Mouse (Mus musculus) brain, embryonic 18.5 days (tissue): ENCODE measurements around the gene Tlr6.

Experiments used
- DNase-seq: peaks from one replicate; pipeline ENCODE4 v3.0.0-alpha.2; 2012; ENCODE audit warnings: low read depth, low spot score

The Tlr6 gene

DNA sequence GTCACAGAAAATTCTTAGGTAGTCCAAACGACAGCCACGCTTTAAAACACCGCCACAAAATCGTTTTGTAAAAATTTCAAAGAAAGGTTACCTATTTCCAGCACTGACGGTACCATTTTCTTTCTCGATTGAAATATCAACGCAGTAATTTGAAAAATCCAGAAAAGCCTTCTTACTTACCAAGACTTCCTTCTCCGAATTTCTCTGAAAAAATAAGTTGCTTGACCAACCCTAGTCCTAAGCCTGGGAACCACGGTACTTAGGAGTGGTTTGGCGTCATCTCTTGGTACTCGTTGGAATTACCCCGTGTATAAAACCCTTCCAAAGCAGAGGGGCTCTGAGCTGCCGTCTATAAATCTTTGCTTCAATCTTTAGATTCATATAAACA is at the start of gene Tlr6:
Gene Tlr6, minus strand, starts transcription at position 255 of the 388 bp plus-strand sequence.
- DNase-seq = no peak

GRCm38 (mm10) chr5:65006011-65006491 is 46.2 kb upstream of the Tlr6 start:
- no peak for DNase-seq

- DNase-seq = no peak
Measured at GRCm38 (mm10) chr5:65005251-65005650, 45.4 kb upstream of the Tlr6 start.

GRCm38 (mm10) chr5:65003946-65004535 is 44.1 kb upstream of the Tlr6 start:
- DNase-seq = no peak

DNA sequence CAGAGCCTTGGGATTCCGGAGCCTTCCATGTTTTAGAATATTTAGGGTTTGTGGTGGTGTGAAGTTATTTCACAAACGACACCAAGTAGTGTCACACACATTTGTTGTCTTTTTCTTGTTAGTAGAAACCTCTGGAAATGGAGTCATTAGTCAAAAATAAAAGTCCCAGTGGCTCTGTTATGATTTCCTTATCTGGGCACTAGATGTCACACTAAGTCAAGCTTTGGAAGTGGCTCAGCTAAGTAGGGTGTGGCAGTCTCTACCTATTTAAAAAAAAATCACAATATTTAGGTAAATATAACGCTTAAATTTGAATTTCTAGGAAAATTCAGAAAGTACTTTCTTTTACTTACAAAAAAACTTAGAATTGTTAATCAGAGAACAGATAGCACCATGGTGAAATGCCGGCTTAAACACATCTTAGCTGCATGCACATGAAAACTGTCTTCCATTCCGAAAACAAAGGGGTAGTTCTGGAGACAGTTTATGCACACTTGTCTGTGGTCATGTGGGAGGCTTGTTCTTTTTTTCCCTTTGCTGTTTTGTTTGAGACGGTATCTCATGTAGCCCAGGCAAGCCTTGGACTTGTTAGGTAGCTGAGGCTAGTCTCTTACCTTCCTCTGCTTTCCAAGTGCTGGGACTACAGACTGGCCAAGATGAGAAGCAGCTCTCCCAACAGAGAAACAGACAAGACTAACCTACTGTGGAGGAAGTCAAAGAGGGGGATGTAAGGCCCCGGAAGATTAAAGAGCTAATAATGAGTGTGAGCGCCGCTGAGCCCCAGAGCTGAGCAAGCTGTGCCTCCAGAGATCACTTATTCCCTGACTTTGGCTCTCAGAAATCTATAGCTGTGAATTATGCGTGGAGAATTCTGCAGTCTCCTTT is 43.3 kb upstream of the Tlr6 start:
- DNase-seq = no peak

DNA sequence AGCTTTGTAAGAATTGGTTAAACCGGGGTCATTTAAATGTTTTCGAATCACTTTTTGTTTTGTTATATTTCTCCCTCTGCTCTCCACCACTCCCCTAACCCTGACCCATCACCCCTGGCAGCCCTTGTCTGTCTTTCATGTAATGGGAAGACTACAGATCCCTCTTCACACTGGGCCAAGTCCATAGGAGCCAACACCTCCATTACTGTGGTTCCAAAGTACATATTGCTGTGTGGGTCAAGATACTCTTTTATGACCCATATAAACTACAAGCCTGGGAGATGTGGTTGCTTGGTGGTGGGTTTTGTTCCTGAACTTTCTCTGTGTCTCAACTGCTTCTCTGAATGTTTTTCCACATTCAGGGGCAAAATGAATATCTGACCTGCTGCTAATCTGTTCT is 35.5 kb upstream of the Tlr6 start:
- DNase-seq = no peak

- no peak for DNase-seq
Measured at GRCm38 (mm10) chr5:64992540-64992939, 32.6 kb upstream of the Tlr6 start.

- DNase-seq = no peak
Measured at GRCm38 (mm10) chr5:64989940-64990339, 30.0 kb upstream of the Tlr6 start.

GRCm38 (mm10) chr5:64985971-64986370 is 26.1 kb upstream of the Tlr6 start:
- no peak for DNase-seq

- DNase-seq = no peak
Measured at GRCm38 (mm10) chr5:64977128-64977527, 17.2 kb upstream of the Tlr6 start.

GRCm38 (mm10) chr5:64975121-64975520 is 15.2 kb upstream of the Tlr6 start:
- DNase-seq = no peak

GRCm38 (mm10) chr5:64969861-64970771 is 10.2 kb upstream of the Tlr6 start, which contains the start of gene Fam114a1:
Gene Fam114a1 (plus strand): TSS chr5:64970071.
- no peak for DNase-seq

DNA sequence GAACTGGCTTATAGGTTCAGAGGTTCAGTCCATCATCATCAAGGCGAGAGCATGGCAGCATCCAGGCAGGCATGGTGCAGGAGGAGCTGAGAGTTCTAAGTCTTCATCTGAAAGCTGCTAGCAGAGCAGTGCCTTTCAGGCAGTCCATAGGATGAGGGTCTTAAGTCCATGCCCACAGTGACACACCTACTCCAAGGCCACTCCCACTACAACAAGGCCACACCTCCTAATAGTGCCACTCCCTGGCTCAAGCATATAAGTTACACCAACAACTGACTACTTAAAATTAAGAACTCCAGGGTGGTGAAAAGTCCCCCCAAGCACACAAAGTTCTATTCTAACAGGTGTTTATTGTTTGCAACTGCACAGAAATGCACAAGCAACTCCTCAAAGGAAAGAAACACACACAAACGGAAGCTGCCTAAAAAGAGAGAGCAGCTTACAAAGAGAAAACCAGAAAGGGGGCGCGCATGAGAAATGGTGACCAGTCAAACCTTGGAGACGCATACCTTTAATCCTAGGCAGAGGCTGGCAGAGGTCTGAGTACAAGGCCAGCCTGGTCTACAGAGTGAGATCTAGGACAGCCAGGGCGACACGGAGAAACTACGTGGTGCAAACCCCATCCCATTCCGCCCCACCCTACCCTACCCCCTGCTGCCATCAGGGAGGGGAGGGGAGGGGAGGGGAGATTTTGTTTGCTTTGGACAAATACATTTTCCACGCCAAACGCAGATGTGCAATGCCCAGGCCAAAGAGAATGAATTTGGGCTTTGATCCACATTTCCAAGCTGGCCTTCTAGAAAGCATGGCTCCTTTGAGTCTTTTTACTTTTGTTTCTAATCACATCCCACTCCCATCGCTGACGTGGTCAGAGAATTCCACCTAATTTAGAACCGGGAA is 9.3 kb upstream of the Tlr6 start:
- no peak for DNase-seq

DNA sequence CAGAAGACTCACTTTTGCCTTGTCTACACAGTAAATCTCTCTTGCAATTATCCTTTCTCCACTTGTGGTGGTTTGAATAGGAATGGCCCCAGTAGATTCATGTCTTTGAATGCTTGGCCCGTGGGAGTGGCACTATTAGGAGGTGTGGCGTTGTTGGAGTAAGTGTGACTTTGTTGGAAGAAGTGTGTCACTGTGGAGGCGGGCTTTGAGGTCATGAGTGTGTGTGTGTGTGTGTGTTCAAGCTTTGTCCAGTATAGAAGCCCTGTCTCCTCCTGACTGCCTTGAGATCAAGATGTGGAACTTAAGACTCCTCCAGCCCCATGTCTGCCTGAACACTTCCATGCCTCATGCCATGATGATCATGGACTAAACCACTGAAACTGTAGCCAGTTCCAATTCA is 3.8 kb upstream of the Tlr6 start:
- DNase-seq = no peak

DNA sequence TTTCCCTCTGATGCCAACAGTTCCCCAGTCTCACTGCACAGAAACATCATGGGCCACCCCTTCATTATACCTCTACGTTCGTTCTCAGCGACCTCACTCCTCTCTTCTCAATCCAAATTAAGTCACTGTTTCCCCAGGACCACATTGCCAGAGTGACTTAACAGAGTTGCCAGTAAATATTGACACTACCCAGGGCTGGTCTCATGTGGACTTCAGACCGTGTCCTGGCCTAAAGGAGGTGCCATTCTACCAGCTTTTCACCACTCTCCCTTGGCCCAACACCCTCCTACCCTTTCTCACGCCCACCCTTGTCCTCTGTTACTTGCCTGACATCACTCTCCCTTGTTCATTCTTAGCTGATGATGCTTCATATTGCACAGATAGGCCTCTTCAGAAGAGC is 3.4 kb upstream of the Tlr6 start:
- no peak for DNase-seq

- DNase-seq = no peak
Measured at GRCm38 (mm10) chr5:64960857-64961391, 1.0 kb upstream of the Tlr6 start.

DNA sequence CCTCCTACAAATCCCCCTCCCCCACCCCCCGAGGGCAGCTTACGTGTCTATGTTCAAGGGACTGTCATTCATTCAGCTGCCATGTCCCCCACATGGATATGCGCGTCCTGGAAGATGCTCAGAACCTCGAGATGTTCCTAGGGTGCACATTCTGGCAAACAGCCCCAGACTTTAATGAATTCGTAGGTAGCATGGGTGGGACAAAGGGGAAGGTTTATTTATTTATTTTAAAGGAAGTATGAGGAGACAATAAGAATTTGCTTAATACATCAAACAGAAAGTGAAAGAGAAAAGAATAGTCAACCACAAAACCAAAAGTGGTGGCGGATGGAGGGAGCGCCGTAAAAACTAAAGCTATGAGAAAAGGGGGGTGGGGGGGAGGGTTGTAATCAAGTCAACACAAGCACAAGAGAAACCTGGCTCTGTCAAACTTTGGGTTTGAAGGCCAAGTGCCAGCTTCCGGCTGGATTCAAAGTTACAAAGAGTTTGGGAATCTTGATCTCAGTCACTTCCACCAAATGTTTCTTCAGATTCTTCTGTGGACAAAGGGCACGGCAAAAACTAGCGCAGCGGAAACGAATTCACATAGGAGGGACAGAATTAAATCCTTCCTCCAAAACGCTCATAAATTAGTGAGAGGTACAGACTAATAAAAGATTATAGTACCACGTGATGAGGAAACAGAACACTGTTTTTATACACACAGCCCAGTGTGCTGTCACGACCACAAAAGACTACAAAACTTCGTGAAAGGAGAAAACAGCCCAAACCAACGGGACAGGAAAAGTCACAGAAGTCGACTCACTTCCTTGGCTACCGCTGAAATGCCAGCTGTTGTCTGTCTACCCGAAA is 680 bp downstream of the Tlr6 start:
- no peak for DNase-seq

DNA sequence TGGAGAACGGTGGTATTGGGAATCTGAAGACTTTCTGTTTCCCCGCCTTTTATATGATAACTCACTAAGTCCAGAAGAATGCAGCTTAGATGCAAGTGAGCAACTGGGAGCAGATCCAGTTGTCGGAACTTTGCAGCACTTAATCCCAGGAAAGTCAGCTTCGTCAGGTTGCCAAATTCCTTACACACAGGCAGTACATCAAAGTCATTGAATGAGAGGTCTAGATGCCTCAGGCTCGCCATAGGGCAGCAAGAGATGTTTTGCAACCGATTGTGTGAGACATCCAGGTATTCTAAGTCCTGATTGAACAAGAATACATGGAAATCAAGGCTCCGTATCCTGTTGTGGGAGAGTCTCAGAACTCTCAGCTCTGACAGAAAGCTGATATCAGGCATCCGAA is 5.0 kb downstream of the Tlr6 start:
- no peak for DNase-seq

- DNase-seq = peak; percentile 20
Measured at GRCm38 (mm10) chr5:64951486-64951885, 8.4 kb downstream of the Tlr6 start.

DNA sequence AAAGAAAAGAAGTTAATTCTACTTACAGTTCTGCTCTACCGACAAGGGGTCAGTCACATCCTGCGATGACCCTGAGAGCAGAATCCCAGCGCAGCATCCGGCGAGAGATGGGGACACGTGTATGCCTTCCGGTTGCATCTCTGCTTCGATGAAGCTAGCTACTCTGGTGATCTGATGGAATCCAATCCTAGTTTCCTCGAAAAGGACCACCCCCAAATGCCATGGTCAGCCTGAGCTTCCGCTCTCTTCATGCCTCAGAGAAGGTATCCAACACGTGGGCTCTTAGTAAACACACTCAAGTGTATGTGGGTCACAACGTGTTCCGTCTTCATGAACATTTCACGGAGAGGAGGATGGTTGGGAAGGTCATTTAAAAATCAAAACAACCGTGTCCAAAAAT is 27.1 kb downstream of the Tlr6 start:
- DNase-seq = no peak
